Mouse (Mus musculus): ENCODE data around the gene Gabra5.

Gene Gabra5

DNA sequence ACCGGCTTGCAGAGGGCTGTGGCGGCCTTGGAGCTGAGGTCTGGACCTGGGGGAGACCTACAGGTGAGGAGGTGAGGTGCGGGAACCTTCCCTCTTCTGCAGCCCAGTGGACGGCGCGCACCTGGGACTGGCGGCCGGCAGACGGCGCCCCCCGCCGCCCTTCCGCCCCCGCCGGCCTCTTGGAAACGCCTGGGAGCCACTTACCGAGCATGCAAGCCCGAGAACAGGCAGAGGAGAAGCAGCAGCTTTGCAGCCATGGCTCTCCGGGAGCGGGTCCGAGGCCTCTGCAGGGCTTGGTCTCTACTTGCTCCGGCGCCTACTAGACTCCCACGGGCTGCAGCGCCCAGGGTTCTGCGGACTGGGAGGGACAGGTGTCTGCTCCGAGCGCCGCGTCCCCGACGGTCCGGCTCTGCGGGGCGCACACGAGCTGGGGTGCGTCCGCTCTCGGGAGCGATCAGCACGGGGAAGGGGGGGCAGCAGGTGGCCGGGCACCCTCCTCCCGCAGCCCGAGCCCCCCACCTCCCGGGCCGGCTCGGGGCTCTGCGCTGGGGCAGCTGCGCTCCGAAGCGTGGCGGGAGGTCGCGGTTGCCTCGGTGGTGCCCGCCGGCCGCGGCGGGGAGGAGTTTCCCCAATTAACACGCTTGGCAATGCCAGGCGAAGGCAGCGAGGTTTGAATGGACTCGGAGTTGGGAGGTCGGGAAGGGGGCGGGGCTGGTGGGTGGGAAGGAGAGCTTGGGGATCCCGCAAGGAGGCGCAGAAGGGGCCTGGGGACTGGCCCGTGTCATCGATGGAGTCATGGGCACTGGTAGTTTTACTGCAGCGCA is 123.1 kb downstream of the Gabra5 start, which contains the start of gene Gabrg3:
Gene Gabrg3, minus strand, starts transcription at position 672 of the 824 bp plus-strand sequence.
- no peak for DNase-seq (ENCODE audit: low spot score in 2 of 2)

GRCm38 (mm10) chr7:57384112-57384511 is 125.7 kb downstream of the Gabra5 start:
- DNase-seq (ENCODE audit: low spot score in 2 of 2): no peak

DNA sequence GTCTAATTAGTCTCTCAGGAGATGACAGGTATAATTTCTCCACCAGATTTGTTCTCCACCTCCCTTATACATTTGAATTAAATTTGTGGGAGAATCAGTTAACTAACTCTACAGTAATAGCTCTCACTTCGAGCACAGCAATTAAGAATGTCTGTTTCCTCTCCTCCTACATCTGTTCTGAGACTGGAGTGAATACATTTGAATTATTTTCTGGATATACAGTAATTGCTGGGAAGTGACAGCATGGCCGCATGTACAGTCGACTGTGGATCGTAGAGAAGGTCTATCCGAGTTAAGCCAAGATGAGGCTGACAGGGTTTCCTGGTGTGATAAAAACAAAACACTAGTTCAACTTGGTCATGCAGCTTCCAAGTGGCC is 143.9 kb downstream of the Gabra5 start:
- DNase-seq (ENCODE audit: low spot score in 2 of 2): no peak

DNA sequence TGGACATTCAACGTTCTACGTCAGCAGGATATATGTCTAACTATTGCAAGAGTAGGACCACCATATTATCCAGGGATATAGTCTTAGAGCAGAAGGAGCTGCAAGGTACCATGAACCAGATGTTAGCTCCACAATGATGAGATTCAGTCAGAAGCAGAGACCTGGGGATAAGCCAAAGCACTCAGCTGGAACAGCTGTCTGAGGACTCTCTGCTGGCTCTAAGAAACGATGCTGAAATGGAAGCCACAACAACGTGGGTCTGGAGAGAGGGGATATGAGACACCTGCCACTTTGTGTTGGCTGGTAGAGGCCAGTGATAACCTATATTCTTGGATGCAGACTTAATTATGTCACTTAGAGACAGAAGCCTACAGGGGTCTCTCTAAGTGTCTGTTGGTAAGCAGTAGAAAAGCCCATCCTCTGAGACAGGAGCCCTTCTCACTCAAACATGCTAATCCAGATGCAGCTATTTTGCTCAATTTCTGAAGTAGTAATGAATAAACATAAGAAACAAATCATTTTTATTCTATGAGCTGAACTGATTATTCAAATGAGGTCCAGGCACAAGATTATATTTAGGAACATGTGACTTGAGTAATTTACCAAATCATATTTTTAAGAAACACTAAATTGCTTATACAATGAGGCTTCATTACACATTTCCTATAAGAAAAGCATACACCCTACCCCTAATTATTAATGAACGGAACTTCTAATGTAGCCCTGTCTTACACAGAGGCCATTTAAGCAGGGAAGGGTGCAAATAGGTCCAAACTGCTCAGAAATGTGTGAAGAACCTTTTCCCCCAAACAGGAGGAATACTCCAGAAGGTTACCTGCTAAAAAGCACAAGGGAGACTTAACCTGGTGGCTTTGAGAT is 144.5 kb downstream of the Gabra5 start:
- no peak for DNase-seq (ENCODE audit: low spot score in 2 of 2)

DNA sequence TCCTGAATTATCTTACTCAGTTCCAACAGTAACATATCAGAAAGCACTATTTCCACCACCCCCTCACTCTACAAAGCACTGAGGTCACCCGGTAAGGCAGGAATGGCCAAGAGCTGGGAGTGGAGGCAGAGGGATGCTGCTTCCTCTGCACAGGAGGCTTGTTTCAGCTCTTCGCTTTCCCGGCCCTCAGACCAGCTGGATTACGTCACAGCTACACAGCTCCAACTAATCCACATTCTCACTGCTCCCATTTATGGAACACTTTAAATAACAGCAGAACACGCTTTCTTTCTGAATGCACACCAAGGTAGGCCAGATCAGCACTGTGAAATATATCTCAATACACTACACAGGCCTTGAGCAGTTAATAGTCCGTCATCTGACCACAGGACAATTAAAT is 146.0 kb downstream of the Gabra5 start:
- no peak for DNase-seq (ENCODE audit: low spot score in 2 of 2)

GRCm38 (mm10) chr7:57357871-57358540 is 151.9 kb downstream of the Gabra5 start:
- no peak for DNase-seq (ENCODE audit: low spot score in 2 of 2)

All from spleen, postnatal 10 days (tissue).